Mouse (Mus musculus) cerebellum, postnatal 14 days (tissue): ENCODE data around the gene Scn8a.

Experiments
- DNase-seq, 2 experiments: peaks; one replicate each; pipeline ENCODE4 v3.0.0; 2021; ENCODE audit warnings: mixed read lengths in 2 of 2

The Scn8a gene

DNA sequence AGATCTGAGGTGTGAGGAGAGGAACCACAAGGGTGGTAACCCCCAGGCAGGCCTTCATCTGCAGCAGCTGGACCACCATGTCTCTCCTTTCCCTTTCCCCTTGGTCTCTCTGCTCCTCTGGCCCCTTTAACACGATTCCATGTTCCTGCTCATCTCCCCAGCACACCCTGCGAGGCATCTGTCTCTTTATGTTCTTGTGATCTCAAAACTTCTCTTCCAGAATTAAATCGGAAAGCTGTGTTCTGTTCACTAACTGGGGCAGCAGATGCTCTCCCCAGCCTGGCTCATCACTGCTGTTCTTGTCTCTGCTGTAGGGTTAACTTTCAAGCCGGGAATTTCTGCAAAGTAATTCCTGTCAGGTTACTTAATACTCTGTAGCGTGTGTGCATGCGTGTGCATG lies 91.3 kb downstream of the Scn8a start:
- DNase-seq: no peak

DNA sequence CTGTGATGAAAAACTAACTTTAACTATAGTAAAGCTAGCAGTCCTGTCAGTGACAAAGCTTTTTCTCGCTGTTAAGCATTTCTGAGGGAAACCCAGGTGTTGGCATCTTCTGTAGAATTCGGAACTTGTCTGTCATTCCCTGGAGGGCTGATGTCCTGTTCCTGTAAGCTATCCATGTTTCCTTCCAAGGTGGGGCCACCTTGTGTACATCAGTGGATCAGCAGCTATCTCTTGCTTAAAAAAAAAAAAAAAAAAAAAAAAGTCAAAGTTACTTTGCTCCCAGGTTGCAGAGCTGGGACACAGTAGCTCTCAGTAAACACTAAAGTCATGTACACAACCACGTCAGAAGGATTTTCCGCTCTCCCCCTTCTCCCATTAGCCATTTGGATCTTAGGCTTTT lies 91.9 kb downstream of the Scn8a start:
- peak; percentile 58 to 64 for DNase-seq

DNA sequence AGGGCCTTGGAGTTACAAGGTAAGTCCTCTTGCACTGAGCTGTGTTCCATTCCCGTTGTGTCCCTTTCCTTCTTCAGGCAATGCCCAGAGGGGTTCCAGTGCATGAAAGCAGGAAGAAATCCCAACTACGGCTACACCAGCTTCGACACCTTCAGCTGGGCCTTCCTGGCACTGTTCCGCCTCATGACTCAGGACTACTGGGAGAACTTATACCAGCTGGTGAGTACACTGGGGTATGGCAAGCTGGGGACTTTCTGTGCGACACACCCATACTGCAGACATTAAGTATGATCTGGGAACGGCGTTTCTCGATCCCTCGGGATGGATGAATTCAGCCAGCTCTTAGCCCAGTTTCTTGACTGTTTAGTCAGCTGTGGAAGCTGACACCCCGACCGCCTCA lies 101.8 kb downstream of the Scn8a start:
- no peak for DNase-seq

DNA sequence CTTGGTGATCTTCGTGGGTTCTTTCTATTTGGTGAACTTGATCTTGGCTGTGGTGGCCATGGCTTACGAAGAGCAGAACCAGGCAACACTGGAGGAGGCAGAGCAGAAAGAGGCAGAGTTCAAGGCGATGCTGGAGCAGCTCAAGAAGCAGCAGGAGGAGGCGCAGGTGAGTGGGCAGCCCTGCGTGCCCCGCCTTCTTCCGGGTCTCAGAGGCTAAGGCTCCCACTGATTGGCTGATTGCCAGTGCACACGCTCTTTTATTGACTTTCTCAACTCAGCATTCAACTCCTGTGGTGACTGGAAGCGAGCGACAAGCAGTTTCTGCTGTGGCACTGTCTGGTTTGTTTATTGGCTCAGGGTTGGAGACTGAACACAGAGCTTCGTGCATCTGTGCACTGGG lies 103.1 kb downstream of the Scn8a start:
- DNase-seq: peak in 1 of 2 experiments; percentile 35

DNA sequence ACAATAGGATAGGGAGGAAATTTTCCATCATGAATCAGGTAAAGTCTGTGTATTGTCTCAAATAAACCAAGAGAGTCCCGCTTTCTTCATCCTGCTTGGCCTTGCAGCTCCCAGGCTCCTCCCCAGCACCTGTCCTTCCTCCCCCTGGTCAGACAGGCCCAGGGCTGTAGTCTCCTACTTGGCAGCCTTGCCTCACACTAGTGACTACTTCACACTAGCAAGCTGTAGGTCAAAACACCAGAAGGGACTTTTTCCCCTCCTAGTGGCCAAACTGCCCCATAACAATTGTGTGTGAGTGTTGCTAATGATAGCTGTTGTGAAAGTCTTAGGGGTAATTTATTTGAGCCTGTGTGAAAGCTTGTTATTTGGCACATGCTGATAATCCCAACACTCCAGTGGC lies 105.0 kb downstream of the Scn8a start:
- DNase-seq: peak; percentile 48 to 52

DNA sequence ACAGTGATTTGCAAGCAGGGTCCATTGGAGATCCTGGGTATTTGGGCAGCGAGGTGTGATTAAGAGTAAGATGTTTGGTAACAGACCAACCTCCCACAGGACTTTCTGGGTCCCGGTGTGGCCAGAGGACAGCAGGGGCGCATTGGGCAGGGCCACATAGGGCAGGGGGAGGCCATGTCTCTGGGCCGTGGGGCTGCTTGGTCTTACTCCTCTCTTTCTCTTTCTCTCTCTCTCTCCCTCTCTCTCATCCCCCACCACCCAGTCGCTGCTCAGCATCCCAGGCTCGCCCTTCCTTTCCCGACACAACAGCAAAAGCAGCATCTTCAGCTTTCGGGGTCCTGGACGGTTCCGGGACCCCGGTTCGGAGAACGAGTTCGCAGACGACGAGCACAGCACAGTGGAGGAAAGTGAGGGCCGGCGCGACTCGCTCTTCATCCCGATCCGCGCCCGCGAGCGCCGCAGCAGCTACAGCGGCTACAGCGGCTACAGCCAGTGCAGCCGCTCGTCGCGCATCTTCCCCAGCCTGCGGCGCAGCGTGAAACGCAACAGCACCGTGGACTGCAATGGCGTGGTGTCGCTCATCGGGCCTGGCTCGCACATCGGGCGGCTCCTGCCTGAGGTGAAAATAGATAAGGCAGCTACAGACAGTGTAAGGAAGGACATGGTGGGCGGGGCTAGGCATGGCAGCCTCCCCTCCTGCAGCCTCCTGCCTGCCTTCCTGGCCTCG lies 113.9 kb downstream of the Scn8a start:
- DNase-seq: peak; percentile 58 to 63

DNA sequence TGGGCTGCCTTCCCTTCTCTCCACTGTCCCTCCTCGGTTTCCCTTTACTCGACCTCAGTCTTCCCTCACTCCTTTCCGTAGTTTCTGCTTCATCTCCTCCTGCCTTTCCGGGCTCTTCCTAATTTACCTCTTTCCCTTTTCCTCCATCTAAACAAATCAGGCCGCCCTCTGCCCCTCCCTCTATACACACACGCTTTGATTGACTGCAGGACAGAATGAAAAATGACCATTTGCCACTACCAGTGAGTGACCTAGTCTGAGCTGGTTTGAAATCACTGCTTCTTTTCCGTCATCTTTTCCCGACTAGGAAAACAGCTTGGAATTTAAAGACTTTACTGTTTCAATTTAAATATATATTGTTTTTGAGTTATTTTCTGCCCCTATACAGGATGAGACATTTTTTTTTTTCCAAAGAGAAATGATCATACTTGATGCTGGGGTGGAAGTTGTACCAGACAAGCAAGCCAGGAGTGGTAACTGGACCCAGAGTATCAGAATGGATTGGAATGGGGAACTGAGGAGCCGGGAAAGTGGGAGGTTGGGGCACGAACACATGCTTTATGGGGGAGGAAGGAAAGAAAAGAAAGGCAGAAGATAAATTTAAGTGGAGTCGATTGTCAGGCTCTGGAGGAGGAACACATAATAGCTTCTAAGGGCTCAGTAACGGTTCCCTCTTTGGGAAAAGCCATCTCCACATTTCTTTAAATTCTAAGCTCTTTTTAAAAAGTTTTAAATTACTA lies 114.7 kb downstream of the Scn8a start:
- DNase-seq: no peak

DNA sequence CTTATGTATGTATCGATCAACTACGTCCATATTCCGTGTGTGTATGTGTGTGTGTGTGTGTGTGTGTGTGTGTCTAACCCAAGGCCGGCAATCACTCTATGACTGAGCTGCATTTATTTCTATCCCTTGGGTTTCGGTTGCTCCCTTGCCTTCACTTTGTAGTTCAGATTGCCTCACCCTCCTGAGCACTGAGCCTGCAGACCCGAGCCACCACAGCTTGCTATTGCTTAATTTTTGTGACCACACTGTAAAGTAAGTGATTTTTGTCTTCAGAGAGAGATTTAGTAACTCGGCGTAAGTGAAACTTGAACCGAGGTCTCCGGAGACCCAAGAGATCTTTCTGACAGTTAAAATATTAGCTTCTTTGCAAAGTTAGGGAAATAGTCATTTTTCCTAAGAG lies 116.8 kb downstream of the Scn8a start:
- DNase-seq: no peak

DNA sequence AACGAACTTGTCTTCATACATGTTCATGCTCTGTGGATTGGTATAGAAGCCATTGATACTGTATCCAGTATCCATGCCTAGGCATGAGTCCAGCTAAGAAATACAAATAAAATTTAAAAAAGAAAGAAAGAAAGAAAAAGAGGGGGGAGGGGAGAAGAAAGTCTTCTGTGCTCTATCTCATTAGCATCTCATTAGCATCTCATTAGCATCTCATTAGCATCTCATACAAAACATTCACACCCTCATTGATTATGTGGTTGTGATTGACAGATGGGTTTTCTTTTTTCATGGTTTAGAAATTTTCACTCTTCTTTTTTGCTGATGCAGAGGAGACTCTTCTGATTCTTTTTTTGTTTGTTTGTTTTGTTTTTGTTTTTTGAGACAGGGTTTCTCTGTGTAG lies 117.4 kb downstream of the Scn8a start:
- no peak for DNase-seq

DNA sequence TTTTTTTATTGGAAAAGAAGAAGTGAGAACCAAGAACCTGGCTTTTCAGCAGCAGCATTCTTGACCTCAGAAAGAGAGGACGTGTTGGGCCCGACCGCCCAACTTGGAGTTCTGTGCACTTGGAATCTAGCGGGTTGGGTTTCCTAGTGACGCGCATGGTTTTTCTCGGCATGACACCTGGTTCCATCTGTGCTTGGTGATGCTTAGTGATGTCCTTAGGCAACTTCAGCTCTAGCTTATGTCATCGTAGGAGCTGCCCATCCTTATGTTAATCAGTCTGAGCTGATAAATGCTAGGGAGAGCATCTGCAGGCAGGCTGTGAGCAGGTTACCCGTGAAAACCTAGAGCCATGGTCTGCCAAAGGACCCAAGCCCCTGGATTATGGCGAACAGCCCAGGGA lies 120.6 kb downstream of the Scn8a start:
- no peak for DNase-seq

DNA sequence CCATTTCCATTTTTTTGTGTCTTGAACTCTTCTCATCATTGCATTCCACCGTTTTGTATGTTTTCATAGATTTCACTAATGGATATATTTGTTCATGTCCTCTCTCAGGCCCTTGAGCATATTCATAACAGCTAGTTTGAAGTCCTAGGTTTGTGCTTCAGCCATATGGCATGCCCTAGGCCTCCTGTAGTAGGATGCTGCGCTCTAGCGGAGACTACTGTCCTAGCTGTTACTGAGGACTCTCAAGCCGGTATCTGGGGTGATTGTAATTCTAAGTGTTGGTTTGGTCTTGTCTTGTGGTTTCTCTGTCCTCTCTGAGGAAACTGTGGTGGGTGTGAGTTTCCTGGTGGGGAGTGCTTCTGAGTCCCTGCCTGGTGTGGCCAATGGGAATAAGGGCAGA lies 127.4 kb downstream of the Scn8a start:
- peak; percentile 79 to 81 for DNase-seq

DNA sequence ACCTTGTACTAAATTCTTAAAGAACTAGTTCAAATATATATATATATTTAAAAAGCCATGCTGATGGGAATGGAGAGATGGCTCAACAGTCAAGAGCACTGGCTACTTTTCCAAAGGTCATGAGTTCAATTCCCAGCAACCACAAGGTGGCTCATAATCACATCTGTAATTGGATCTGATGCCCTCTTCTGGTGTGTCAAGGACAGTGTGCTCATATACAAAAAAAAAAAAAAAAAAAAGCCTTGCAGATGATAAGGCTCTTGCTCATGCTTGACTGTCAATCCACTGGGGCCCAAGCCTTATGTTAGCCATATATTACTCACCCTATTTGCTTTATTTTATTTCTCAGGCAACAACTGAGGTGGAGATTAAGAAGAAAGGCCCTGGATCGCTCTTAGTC lies 132.0 kb downstream of the Scn8a start:
- no peak for DNase-seq

DNA sequence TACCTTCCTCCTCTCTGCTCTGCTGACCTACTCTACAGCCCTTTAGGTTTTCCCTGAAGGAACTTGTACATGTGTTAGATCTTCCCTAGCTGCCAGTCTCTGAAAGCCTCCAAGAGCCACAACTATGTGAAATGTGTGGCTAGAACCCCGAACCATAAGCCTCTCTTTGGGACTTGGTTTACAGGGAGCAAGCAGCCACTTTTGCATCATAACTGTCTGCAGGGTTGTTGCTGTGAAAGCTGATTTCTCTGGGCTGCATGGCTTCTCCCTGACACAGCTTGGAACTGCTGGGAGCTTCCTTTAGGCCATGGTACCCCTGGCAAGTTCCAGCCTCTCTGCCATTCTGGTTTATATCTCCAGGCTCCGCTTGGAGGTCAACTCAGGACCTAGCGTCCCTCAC lies 132.8 kb downstream of the Scn8a start:
- no peak for DNase-seq

DNA sequence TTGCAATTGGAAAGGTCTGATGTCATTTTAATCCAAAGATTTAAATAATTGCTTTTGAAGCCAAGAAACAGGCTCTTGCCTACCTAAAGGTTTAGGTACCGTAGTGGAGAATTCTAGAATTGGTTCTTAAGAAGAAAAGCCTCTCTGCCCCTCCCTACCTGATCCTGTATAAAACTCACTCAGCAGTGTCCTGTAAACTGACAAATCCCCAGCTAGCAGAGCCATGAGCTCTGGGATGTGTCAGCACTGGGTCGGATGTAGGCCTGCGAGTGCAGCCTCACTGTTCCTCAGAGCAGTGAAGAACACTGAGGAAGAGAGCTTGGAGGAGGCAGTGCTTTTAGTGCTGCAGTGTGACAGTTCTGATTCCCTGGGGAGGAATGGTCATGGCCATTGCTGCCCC lies 134.9 kb downstream of the Scn8a start:
- no peak for DNase-seq

DNA sequence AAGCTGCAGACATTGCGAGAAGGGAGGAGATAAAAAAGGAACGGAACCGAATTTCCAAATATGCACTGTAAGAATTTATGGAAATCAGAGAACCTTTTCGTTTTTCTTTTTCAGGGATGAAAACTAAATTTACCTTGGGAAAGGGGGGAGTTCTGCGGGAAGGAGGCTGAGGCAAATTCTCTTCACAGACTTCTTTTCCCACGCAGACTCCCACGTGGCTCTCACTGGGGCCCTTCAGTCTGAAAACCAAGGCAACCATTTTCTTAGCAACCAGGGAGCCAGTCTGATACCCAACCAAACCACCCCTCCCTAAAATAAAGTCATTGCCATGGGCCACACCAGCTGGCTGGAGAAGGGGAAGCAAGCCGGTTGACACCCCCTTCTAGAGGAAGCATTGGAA lies 136.1 kb downstream of the Scn8a start:
- no peak for DNase-seq

DNA sequence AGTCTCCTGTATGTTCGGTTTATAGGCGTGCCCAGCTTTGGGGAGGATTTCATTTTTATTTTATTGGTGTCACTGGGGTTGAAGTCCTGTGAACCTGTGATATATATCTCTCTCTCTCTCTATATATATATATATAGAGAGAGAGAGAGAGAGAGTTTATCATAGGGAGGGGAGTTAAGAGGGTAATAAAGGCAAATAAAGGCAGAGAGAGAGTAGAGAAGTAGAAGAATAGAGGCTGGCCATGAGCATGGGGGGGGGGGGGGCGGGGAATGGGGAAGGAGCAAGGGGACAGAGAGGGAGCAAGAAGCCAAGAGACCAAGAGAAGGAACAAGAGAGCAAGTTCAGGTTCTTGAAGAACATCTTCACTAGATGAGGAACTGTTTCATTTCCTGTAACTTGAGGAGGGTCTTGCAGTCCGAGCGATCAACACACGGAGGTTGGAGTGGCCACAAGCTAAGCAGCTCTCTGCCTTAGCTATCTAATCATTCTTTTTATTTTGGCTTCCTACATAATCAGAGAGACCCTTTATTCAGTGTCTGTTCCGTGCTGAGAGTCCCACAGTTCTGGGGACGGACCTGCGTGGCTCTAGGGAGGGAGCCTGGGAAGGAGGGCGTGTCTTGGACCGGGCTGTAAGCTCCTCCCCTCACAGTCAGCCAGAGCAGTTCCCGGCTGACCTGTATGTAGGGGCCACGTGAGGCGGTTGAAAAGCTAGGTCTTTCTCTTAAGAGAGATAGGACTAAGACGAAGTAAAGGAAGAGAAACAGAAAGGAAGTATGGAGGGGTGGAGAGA lies 136.8 kb downstream of the Scn8a start:
- no peak for DNase-seq

DNA sequence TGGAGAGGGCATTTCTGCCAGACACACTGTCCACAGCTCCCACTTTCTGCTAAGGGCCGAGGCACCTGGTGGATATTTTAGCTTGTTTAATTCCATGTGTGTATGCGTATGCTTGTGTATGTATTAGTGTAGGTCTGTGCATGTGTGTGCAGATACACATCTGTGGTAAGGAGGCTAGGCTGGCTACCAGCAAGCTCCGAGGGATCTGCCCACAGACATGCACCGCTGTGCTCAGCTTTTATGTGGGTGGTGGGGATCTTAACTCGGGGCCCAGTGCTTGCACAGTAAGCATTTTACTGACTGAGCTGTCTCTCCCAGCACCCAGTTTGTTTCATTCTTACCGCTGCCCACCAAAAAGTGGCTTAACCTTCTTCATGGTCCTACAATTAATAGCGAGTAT lies 137.6 kb downstream of the Scn8a start:
- no peak for DNase-seq

DNA sequence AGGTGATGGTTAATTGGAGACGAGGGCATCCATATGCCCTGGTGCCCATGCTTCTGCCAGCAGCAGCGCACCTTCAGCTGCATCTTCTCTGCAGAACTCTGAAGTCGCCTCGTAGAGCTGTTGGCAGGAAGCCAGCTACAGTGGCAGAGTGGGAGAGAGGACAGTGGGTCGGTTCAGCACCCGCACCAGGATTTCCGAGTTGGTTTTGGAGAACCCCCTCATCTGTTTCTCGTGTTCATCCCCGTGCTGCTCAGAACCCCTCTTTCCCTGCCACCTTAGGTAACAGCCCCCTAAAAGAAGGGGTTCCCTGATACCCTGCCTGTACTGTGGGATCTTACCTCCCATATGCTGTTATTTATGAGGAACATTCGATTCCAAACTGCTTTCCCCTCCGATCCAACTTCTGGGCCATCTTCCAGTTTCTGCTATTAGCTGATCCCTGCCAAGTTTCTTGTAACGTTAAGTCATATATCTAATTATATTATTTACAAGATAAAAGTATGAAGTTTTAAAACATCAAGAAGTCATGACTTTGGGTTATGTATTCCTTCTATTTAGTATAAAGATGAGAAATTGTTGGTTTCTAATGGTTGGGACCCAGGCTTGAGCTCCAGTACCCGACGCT lies 138.8 kb downstream of the Scn8a start:
- peak; percentile 39 to 50 for DNase-seq

DNA sequence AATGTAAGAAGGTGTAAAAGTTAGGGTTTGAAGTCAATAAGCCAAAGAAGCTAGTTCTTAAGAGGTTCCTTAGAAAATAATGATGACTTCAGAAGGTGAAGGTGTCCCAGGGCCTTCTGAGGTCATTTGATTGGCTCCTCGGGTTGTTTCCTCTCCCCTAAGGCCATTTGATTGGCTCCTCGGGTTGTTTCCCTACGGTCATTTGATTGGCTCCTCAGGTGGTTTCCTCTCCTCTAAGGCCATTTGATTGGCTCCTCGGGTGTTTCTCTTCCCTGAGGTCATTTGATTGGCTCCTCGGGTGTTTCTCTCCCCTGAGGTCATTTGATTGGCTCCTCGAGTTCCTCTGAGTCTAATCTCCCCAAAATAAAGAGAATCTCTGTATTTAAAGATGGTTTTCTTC lies 141.7 kb downstream of the Scn8a start:
- DNase-seq: no peak

DNA sequence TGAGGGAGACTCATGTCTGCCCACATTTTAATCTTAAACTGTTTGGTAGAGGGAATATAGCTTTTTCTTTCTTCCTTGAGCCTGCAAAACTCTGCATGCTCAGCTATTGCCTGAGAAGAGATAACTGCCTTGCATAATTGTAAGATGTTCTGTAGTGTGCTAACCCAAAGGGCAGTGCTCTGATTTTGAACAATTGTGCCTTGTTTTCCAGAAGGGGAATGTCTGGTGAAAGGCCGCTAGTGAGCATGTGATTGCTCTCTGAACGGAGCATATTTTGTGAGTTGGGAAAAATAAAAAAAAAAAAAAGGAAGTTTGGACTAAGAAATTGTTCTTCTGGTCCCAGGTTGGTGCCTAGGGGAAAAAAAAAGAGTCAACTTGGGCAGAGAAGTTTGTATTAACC lies 159.3 kb downstream of the Scn8a start:
- no peak for DNase-seq

DNA sequence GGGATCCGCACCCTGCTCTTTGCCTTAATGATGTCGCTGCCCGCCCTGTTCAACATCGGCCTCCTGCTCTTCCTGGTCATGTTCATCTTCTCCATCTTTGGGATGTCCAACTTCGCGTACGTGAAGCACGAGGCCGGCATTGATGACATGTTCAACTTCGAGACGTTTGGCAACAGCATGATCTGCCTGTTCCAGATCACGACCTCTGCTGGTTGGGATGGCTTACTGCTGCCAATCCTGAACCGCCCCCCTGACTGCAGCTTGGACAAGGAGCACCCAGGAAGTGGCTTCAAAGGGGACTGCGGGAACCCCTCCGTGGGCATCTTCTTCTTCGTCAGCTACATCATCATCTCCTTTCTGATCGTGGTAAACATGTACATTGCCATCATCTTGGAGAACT lies 170.0 kb downstream of the Scn8a start:
- peak in 1 of 2 experiments; percentile 41 for DNase-seq

DNA sequence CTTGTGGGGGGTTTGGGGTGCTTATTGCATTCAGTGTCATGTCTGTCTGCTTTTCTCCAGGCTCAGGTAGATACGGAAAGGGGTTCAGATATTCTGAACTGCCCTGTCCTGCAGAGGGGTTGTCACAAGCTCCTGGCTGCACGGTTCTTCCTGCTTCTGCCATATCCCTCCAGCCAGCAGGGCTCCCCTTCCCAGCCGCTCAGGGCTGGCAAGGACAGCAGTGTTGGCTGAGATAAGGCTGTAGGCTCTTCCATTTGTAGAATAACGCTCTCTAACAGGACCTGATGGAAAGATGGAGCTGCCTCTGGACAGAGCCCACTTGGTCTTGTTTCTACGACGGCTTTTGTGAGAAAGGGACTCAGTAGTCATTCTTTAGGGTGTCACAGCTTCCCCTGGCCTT lies 172.3 kb downstream of the Scn8a start:
- peak; percentile 41 to 50 for DNase-seq

DNA sequence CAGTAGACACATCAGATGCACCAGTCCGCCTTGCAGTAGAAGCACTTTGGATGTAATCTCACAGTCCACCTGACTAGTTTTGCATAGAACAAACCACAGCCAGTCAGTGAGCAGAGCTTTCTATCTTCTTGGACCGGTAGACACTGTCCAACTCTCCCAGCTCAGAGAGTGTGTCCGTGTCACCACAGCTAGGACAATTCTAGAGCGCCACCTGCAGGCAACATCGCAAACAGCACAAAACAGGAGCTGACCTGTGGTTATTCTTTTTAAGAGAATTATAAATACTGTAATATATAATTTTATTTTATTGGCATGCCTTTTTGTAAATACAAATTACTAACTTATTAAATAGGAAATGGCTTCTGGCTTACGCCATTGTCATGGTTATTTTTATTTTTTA lies 173.0 kb downstream of the Scn8a start:
- DNase-seq: peak; percentile 77 to 85
